Mouse (Mus musculus): ENCODE data around the gene Rhox1.
"Not testable (repeated sequence)": the region's sequence is repeated elsewhere in the genome, so short reads cannot be mapped to it uniquely, and the experiment has no call there.

DNA sequence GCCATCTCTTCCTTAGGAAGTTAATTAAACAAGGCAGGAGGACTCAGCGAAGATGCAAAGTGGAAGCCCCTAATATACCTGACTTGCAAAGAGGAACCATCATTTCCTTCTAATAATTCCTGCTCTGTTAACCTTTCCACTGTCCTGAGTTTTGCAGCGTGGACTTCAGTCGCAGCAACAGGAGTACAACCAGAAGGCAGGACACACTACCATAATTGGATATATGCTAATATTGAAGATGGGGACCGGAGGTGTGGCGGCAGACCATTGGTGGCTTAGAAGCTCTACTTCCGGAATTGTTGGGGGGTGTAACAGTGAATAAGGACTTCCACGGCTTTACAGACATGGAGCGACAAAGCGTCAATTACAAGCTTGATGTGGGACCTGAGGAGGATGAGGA lies 22.6 kb upstream of the Rhox1 start, which contains the start of gene Rhox2a:
- not testable (repeated sequence) for TF ChIP-seq CTCF (IDR thresholded peaks at IDR 0.05; ENCODE audit: low read depth); EP300 (optimal IDR thresholded peaks at IDR 0.05)
